Mouse (Mus musculus): ENCODE measurements around the gene Cmc1.
"Not testable (repeated sequence)": the region's sequence is repeated elsewhere in the genome, so short reads cannot be mapped to it uniquely, and the experiment has no call there.

Gene Cmc1

DNA sequence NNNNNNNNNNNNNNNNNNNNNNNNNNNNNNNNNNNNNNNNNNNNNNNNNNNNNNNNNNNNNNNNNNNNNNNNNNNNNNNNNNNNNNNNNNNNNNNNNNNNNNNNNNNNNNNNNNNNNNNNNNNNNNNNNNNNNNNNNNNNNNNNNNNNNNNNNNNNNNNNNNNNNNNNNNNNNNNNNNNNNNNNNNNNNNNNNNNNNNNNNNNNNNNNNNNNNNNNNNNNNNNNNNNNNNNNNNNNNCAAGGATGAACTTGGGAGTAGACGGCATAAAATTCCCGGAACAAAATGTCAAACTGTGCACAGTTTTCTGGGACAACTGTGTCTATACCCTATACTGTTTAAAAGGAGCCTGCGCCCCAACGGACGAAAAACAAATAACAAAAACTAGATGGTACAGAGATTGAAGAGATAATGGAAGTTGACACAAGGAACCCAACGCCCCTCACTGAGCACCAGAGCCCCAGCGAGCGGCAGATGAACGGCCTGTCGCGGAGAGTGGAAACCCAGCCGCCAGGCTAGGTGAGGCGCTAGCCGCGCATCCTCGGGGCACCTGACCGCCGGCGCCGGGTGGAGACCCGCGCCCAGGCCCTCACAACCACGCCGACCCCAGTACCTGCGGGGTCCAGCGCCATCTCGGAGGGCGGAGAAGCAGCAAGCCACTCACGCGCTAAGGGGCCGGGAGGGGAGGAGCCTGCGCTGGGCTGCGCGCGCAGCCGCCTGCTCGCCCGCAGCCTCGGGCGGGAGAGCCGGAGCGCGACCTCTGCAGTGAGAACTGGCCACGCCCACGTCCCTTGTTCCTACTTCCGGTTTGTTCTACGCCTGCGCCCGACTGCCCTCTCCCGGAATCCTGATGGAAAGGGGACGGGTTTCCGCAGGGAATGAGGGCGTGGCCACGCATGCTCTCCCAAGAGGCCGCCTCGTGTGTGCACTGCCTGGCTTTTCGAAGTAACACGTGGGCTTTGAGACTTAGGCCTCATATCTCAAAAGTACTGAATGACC is at the start of gene Cmc1:
Gene Cmc1 (minus strand): TSS at position 771 of the 996 bp plus-strand sequence.
- DNase-seq: peak; percentile 99

GRCm38 (mm10) chr9:118198557-118198956 is 48.6 kb upstream of the Cmc1 start:
- DNase-seq: no peak

DNA sequence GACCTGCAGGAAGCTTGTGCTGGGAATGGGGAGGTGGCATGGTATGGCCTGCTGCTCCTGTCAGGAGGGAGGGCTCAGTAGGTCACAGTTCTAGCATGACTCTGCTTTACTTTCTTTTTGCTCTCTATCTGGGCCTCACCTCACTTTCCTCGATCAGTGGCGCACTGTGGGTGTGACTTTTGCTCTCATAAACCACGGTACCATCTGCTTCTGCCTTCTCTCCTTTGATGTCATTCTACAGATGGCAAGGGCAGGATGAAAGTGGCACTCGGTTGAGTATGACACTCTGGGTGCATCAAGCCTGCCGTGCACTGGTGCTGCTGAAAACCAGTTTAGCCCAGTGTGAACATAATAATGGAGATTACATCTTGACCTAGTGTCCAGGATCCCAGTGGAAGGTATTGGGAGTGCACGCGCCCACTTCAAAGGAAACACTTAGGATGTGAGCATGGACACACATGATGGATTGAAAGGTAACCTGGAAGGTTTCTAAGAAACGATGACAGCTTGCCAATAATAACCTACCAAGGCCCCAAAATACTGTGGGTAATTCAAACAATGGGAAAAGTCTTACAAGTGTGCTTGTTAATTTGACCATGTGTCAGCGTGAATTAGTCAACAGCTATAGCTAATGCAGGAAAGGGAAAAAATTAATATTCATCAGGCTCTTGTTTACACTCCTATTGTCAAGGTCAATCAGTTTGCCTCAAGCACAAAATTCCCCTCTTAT is 46.8 kb upstream of the Cmc1 start:
- no peak for DNase-seq

DNA sequence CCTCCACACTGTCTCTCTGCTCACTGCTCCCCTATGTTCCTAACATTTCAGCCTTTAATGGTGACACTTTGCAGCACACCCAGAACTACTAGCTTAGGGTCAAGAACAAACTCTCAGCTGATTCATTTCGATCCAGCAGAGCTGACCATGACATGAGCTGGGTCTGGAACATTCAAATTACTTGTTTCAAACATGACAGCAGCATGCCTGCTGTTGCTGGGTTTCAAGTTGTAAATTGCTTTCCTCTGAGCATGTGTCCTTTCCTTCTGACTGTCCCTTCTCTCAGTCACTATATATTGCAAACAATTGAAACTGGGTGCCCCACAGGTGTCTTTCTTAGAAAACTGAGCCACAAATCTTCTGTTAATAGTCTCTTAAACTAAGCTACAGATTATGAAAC is 43.3 kb upstream of the Cmc1 start:
- no peak for DNase-seq

DNA sequence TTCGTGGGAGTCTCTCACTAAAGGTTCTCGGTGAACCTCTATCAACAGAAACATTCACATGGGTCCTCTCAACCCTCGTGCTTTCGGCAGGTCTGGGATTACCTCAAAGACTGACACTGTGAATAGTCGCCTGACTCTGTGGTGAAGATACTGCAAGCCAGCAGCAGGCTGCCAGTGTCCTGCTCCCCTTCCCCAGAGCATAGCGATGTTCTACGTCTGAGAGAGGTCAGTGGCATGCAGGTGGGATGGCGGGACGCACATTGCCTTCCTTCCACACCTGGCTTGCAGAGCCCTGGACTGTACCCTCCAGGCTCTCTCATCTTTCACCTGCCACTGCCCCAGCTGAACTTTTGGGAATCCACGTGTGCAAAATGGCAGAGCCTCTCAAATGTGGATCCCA is 41.3 kb upstream of the Cmc1 start:
- no peak for DNase-seq

DNA sequence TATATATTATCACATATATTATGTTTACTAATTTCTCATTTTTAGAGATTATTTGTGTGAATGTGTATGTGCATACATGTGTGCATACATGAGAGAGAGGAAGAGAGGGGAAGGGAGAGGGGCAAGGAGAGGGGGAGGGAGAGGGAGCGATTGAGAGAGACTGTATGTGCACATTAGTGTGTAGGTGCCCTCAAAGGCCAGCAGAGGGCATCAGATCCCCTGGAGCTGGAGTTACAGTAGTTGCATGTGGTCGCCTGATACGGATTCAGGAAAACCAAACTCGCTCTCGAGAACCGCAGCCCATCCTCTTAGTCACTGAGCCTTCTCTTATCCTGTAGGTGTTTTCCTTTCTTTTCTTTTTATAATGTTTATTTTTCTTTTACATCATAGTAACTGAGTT is 38.4 kb upstream of the Cmc1 start:
- no peak for DNase-seq

GRCm38 (mm10) chr9:118187420-118187819 is 37.4 kb upstream of the Cmc1 start:
- DNase-seq: no peak

GRCm38 (mm10) chr9:118186776-118187175 is 36.8 kb upstream of the Cmc1 start:
- no peak for DNase-seq

- DNase-seq: no peak
These were observed 29.4 kb upstream of the Cmc1 start for GRCm38 (mm10) chr9:118179136-118180025.

GRCm38 (mm10) chr9:118176687-118177086 is 26.7 kb upstream of the Cmc1 start:
- no peak for DNase-seq

GRCm38 (mm10) chr9:118175411-118175810 is 25.4 kb upstream of the Cmc1 start:
- no peak for DNase-seq

GRCm38 (mm10) chr9:118173086-118173485 is 23.1 kb upstream of the Cmc1 start:
- no peak for DNase-seq

- peak; percentile 34 for DNase-seq
These were observed 18.6 kb upstream of the Cmc1 start for GRCm38 (mm10) chr9:118168544-118168943.

DNA sequence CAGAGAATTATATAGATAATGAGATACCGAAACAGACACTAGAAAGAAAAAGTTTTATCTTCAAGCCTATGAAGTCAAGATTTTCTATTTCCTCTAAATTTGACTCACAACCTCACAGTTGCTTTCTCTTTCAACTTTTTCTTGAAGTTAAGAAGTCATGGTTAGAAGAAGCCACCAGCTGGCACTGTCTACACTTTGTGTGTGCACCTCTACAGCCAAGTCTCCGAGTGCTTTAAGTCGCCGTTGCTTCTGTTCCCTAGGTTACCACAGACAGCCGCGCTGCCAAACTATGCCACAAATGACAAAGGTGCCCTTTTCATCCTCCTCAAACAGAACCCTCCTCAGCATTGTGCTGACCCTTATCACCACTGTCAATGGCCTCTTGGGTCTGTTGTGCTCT is 17.6 kb upstream of the Cmc1 start:
- DNase-seq: no peak

- DNase-seq: peak; percentile 30
These were observed 11.6 kb upstream of the Cmc1 start for GRCm38 (mm10) chr9:118161536-118161935.

GRCm38 (mm10) chr9:118159936-118160335 is 10.0 kb upstream of the Cmc1 start:
- no peak for DNase-seq

DNA sequence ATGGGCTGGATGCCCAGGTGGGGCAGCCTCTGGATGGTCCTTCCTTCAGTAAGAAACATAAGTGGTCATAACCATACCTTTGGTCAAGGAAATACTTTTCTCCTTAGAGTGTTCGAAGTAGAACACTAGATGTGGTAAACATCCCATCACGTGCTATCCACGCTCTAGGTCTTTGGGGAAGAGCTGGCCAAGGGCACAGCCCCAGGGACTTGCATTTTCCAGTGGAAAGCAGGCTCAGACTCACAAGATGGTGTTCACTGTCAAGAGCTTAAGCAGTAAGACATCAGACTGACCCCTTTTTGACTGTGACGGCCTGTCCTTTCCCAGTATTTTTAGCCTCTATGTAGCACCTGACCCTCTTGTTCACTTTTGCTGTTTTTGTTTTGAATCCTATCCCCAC is 8.2 kb upstream of the Cmc1 start:
- DNase-seq: no peak

- DNase-seq: no peak
These were observed 7.3 kb upstream of the Cmc1 start for GRCm38 (mm10) chr9:118157234-118157633.

GRCm38 (mm10) chr9:118154666-118155065 is 4.7 kb upstream of the Cmc1 start:
- no peak for DNase-seq

- DNase-seq: no peak
These were observed 1.2 kb upstream of the Cmc1 start for GRCm38 (mm10) chr9:118151221-118151507.

DNA sequence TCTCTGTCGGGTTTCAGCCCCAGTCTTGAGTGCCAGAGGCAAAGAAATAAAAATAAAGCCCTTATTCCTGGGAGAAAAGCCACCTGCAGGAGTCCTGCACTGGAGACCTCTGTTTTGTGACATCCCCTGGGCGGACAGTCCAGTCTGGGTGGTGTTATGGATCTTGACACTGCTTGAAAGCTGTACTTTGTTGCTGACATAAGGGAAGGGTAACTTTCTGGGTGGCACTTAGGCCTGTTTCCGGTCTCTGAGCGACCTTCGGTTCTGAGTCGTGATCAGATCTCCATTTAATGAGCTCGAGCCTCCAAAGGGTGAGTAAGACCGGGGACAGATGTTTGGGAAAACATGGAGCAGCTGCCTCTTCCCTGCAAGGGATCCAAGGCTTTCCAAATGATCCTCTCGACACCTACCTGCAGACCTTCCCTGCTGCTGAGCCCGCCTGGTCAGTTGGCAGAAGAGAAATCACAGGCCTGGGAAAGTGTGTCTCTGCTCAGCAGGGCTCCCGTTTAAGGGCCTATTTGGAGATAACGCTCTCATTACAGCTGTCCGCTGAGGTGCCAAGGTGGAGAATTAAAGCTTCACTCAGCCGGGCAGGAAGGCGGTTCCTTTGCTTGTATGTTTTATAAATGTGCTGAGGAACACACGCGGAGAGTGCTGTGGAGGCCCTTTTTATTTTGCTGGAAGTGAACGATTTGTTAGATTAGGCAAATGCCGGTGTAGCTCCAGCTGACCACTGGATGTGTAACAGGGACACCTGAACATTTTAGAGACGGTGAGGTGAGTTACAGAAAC is 648 bp upstream of the Cmc1 start:
- DNase-seq: no peak

DNA sequence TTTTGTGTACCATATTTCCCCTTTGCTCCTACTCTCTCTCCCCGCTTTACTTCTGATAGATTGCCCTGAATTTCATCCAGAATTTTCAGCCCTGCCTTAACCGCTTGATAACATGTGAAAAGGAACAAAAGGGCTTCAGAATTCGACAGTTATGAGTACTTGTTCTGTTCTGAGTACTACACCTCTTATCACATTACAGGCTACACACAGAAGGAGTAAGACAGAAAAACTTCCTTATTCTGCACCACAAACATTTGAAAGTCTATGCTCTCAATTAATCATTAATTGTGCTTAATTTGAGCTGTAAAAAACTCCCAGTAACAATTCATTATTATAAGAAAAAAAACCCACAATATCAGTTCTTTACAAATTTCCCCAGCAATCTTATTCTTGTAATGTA is 9.6 kb downstream of the Cmc1 start:
- not testable (repeated sequence) for DNase-seq
